Mouse (Mus musculus) testis, adult 2 months (tissue): ENCODE results near the gene Agpat3.

Source experiments
- CTCF ChIP-seq: fragments of 200-500 bp; IDR thresholded peaks from 2 replicates; pipeline ENCODE4 v1.5.1; 2012; ENCODE audit warnings: low read depth, mild to moderate bottlenecking, inconsistent platforms, low read length, moderate library complexity; ENCODE audit not compliant: control insufficient read depth, insufficient read depth, insufficient replicate concordance
- POLR2A ChIP-seq: fragments of 200-500 bp; IDR thresholded peaks from 2 replicates; pipeline ENCODE4 v1.6.1; 2012; ENCODE audit warnings: low read depth, mild to moderate bottlenecking, inconsistent platforms, low read length, moderate library complexity; ENCODE audit not compliant: control insufficient read depth

GRCm38 (mm10) chr10:78232301-78232980 lies 119.8 kb downstream of the Agpat3 start:
- TF ChIP-seq CTCF (no peak), POLR2A (no peak)
